Mouse (Mus musculus) large intestine, adult 2 months (tissue): ENCODE data around the gene Dnmt3l. TPM values are rescaled to one million over a fixed set of nuclear protein-coding genes. Genes with fewer than 3 reads are reported as not detected.
"Not testable (repeated sequence)": the region's sequence is repeated elsewhere in the genome, so short reads cannot be mapped to it uniquely, and the experiment has no call there.

Source experiments
- DNase-seq: peaks from one replicate; pipeline ENCODE4 v3.0.0-alpha.2; 2012; ENCODE audit warnings: low read depth, low spot score
- WGBS: fragments of 180-500 bp; shearing (Covaris S2); methylation state at CpG from one replicate; pipeline ENCODE4 v1.1.7; 2018; 5-methylcytosine and 5-hydroxymethylcytosine counted together
- polyA plus RNA-seq: library from polyadenylated mRNA; depleted of rRNA; stranded (reverse); fragments of >200 nt; gene quantifications from 2 replicates; pipeline ENCODE4 v1.2.3, GENCODE M21; 2012

Dnmt3l gene
- polyA plus RNA-seq, 1 experiment = 1.1 TPM

DNA sequence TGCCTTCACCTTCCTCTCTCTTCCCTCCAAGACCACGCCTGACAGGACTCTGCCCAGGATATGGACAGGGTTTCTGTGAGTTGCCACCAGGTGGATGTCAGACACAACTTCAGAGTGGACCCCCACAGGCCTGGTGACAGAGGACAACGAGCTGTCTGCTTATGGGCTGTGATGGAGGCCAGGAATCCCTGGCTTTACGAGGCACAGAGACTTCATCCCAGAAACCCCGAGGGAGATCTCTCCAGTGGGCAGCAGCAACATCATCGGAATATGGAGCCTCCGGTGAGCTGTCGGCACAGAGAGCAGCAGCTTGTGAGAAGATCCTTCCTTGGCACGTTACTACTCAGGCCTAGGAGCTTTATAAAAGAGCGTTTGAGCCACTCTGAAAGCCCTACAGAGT lies 36.1 kb downstream of the Dnmt3l start:
- DNase-seq = no peak
- WGBS = 81% methylated on average over 9 of the region's 9 CpGs

GRCm38 (mm10) chr10:78078276-78078675 lies 36.5 kb downstream of the Dnmt3l start:
- WGBS = 76% methylated on average over 5 of the region's 5 CpGs
- DNase-seq = no peak

- DNase-seq = no peak
- WGBS = 81% methylated on average over 4 of the region's 4 CpGs
Measured at GRCm38 (mm10) chr10:78079955-78080591, 38.3 kb downstream of the Dnmt3l start.

GRCm38 (mm10) chr10:78084073-78084472 lies 42.3 kb downstream of the Dnmt3l start:
- 53% methylated on average over 1 of the region's 1 CpGs for WGBS
- no peak for DNase-seq

- 91% methylated on average over 6 of the region's 6 CpGs for WGBS
- no peak for DNase-seq
Measured at GRCm38 (mm10) chr10:78085711-78086110, 44.0 kb downstream of the Dnmt3l start.

GRCm38 (mm10) chr10:78086444-78087061 lies 44.8 kb downstream of the Dnmt3l start:
- WGBS = 70% methylated on average over 10 of the region's 10 CpGs
- no peak for DNase-seq

DNA sequence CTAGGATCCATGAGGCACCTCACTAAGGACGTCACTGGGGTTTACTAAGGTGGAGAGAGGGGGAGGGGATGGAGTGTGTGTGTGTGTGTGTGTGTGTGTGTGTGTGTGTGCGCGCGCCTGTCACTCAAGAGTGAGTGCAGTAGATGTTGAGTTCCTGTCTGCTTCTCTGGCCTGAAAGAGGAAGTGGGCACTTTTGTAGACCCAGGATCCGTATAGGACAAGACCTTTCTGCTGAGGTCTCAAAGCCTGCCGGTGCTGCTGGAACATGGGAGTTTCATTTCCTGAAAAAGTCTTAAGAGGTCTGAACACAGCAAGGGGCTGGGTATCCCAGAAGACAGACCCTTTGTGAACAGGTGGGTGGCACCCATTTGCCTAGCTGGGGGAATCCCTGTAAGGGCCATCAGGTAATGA lies 45.4 kb downstream of the Dnmt3l start:
- DNase-seq = no peak

DNA sequence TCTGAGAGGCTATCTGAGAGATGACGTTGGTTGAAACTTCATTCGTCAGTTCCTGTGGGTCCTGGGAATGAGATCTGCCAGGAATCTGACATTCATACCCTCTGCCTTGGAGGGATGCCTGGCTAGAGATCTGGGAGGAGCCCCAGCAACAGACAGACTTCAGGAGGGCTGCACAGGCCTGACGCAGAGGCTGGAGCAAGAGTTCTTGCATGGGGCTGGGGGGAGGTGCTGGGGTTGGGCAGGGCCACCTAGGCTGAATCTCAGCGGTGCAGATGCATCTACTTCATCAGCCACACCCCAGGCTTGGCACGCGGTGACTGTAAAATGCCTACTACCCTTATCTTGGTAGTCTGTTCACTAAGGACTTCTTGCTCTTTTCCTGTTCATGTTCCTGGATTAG lies 48.5 kb downstream of the Dnmt3l start:
- WGBS = 31% methylated on average over 6 of the region's 6 CpGs
- DNase-seq = no peak

More for the DNA sequence above, 45.4 kb downstream of the Dnmt3l start:
- 78% methylated on average over 6 of the region's 6 CpGs for WGBS

GRCm38 (mm10) chr10:78090706-78091491 lies 49.2 kb downstream of the Dnmt3l start:
- 64% methylated on average over 4 of the region's 4 CpGs for WGBS
- DNase-seq = no peak

- DNase-seq = no peak
- 85% methylated on average over 23 of the region's 23 CpGs for WGBS
Measured at GRCm38 (mm10) chr10:78091865-78092724, 50.3 kb downstream of the Dnmt3l start.

GRCm38 (mm10) chr10:78092725-78093029 lies 50.9 kb downstream of the Dnmt3l start:
- no peak for DNase-seq
- WGBS = 54% methylated on average over 13 of the region's 13 CpGs

- no peak for DNase-seq
Measured at GRCm38 (mm10) chr10:78095221-78095620, 53.5 kb downstream of the Dnmt3l start.

GRCm38 (mm10) chr10:78095954-78096931 lies 54.5 kb downstream of the Dnmt3l start:
- no peak for DNase-seq
- WGBS = 73% methylated on average over 5 of the region's 5 CpGs

DNA sequence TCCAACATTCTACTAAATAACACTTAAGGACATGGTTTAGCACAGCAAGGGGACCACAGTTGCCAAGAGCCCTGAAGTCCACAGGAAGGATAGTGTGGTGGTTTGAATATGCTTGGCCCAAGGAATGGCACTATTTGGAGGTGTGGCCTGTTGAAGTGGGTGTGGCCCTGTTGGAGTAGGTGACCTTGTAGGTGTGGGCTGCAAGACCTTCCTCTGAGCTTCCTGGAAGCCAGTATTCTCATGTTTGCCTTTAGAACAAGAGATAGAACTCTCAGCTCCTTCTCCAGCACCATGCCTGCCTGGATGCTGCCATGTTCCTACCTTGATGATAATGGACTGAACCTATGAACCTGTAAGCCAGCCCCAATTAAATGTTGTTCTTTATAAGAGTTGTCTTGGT lies 58.1 kb downstream of the Dnmt3l start:
- not testable (repeated sequence) for DNase-seq

- WGBS = 35% methylated on average over 16 of the region's 16 CpGs
- no peak for DNase-seq
Measured at GRCm38 (mm10) chr10:78100989-78101780, 59.4 kb downstream of the Dnmt3l start.

- 28% methylated on average over 11 of the region's 11 CpGs for WGBS
- no peak for DNase-seq
Measured at GRCm38 (mm10) chr10:78104555-78105490, 63.1 kb downstream of the Dnmt3l start.

DNA sequence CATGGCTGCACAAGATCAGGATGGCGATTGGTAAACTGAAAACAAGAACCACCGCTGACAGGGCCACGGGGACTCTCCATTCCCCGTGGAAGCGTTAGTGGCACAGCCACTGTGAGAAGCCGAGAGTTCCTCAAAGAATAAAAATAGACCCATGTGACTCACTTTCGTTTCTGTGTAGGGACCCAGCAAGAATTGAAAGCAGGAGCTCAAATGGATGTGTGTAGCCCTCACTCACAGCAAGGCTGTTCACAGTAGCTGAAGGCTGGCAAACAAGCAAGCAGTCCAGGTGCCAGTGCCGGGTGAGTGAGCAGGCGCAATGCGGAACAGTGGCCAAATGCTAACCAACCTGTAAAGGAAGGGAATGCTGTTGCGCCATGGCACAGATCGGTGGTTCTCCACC lies 63.8 kb downstream of the Dnmt3l start:
- no peak for DNase-seq
- whole genome bisulfite sequencing = 74% methylated on average over 12 of the region's 12 CpGs
